Mouse (Mus musculus): ENCODE measurements around the gene Plek2. TPM values are rescaled to one million over a fixed set of nuclear protein-coding genes. Genes with fewer than 3 reads are reported as not detected.
A peak's percentile ranks its signal among the peaks of the same experiment; 100 is the strongest.

Plek2 gene
- total and polyA plus RNA-seq, 3 experiments: 11.2 to 17.7 TPM; not detected in 1

DNA sequence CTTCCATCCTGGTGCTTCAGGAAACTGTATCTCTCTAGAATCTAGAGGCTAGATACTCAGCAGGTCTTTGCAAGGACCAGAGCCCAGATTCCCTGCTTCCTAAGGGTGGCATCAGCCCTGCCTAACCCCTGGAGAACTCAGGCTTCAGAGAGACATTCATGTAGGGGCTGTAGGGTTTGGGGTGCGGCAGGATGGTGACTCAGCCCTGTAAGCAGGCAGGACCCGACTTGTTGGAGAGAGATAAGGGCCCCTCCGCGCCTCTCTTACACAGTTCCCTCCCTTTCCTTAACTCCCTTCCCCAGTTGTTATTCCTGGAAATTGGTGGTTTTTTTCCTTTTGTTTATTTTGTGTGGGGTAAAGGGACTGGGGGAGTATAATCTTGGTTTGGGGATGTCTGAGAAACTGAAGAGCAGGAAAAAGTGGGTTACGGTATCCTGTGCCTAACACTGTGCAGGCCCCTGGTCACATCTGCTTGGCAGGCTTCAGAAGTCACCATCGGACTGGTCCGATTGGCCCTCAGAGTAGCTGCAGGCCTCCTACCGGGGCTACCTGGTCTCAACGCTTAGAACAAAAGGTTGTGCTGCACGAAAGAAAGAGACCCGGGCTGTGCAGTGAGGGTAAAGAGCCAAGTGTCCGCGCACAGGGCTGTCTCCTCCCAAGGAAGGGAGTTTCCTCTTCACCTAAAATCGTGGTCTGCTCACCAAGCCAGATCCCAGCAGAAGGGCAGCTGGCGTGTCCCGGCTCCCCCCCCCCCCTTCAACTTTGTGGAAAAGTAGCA, 4.1 kb upstream of the Plek2 start (continued):
- peak; percentile 68 for TF ChIP-seq TBP (IDR thresholded peaks at IDR 0.05; ENCODE audit: low read depth, low read length)
- TF ChIP-seq GATA1 (IDR thresholded peaks at IDR 0.05; ENCODE audit: low read depth, low read length): peak; percentile 90
- no peak for TF ChIP-seq CHD1 (IDR thresholded peaks at IDR 0.05; ENCODE audit: low read depth, low read length)
- TF ChIP-seq MYB (IDR thresholded peaks at IDR 0.05; ENCODE audit: low read depth, low read length): no peak

DNA sequence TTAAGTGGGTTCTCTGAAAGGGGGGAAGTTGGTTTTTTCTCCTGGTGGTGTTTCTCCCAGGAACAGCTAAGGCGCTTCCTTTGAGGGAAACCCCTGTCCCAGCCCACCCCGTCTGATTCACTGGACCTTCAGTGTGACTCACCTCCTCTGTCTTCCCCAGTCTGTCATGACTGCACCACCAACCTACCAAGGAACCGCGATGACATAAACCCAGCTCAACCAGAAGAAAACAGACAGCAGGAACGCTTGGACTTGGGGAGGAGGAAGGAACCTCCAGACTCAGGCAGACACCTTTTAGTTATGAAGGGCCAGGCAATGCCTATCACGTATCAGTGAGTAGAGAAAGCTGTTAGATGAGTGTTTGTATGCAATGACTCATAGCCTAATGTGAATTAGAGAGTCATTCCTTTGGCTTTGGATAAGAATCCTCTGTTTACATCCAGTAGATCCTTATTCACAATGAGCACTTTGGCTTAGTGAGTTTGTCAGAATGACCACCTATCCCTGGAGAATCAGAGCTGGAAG, 1.4 kb upstream of the Plek2 start:
- no peak overlapping the region for H3K9ac ChIP-seq (ENCODE audit: control insufficient read depth, low read depth, low read length, poor library complexity, severe bottlenecking)
- H3K27me3 ChIP-seq (ENCODE audit: control insufficient read depth in 1 of 2, insufficient read depth in 2 of 2, low read length in 2 of 2): no peaks in the 10 kb centered on the region
- no peak overlapping the region for H3K27ac ChIP-seq (ENCODE audit: control insufficient read depth, low read depth, low read length)
- H3K4me1 ChIP-seq (ENCODE audit: control insufficient read depth in 1 of 2, insufficient read depth in 2 of 2, low read length in 2 of 2): peaks cover 3 to 19% of the 10 kb centered on the region in 2 experiments
- peaks cover 0 to 15% of the 10 kb centered on the region in 2 experiments; a peak in 2 of 4 replicates for H3K36me3 ChIP-seq (ENCODE audit: control insufficient read depth in 1 of 2, insufficient read depth in 2 of 2, low read length in 2 of 2)
- TF ChIP-seq NELFE (IDR thresholded peaks at IDR 0.05; ENCODE audit: low read depth, low read length) (no peak), MYC (IDR thresholded peaks at IDR 0.05; ENCODE audit: low read depth, low read length) (no peak), MAZ (IDR thresholded peaks at IDR 0.05; ENCODE audit: low read depth, low read length) (no peak), TBP (IDR thresholded peaks at IDR 0.05; ENCODE audit: low read depth, low read length) (no peak), POLR2AphosphoS5 (IDR thresholded peaks at IDR 0.05; ENCODE audit: borderline replicate concordance, low read depth, low read length) (no peak), USF2 (IDR thresholded peaks at IDR 0.05; ENCODE audit: borderline replicate concordance in 1 of 2, insufficient read depth in 1 of 2, low read depth in 1 of 2, low read length in 2 of 2) (no peak), RCOR1 (IDR thresholded peaks at IDR 0.05; ENCODE audit: low read depth, low read length) (no peak), POLR2AphosphoS2 (IDR thresholded peaks at IDR 0.05; ENCODE audit: low read length) (no peak), POLR2A (IDR thresholded peaks at IDR 0.05; ENCODE audit: control insufficient read depth in 1 of 2, insufficient read depth in 1 of 2, low read depth in 1 of 2, low read length in 2 of 2, poor library complexity in 1 of 2) (no peak), JUND (IDR thresholded peaks at IDR 0.05; ENCODE audit: low read depth, low read length) (no peak), ZNF384 (IDR thresholded peaks at IDR 0.05; ENCODE audit: low read depth, low read length) (no peak), TCF12 (IDR thresholded peaks at IDR 0.05; ENCODE audit: low read depth, low read length) (no peak), ELF1 (IDR thresholded peaks at IDR 0.05; ENCODE audit: low read depth, low read length) (no peak), CHD2 (IDR thresholded peaks at IDR 0.05; ENCODE audit: low read length) (no peak), ZMIZ1 (IDR thresholded peaks at IDR 0.05; ENCODE audit: low read depth, low read length) (no peak), NRF1 (IDR thresholded peaks at IDR 0.05; ENCODE audit: insufficient read depth, low read depth, low read length, poor library complexity, severe bottlenecking) (no peak), BHLHE40 (IDR thresholded peaks at IDR 0.05; ENCODE audit: borderline replicate concordance, low read depth, low read length) (no peak), SIN3A (IDR thresholded peaks at IDR 0.05; ENCODE audit: low read length) (no peak), CHD1 (IDR thresholded peaks at IDR 0.05; ENCODE audit: low read depth, low read length) (no peak), GATA1 (IDR thresholded peaks at IDR 0.05; ENCODE audit: low read depth, low read length) (no peak)
- H3K79me2 ChIP-seq (ENCODE audit: control insufficient read depth, insufficient read depth, low read length, poor library complexity): no peaks in the 10 kb centered on the region; the same call in 1 of the 2 replicates
- no peak for DNase-seq (ENCODE audit: low read depth, low spot score)
- no peak overlapping the region for H3K4me3 ChIP-seq (ENCODE audit: control insufficient read depth in 1 of 2, insufficient read depth in 1 of 2, low read depth in 2 of 2, low read length in 2 of 2)
- no peaks in the 10 kb centered on the region for H3K9me3 ChIP-seq (replicated peaks; ENCODE audit: insufficient read depth, low read length)

Measured in MEL (cell line).